Mouse (Mus musculus) left cerebral cortex, postnatal 4 days (tissue): ENCODE results near the gene Them7. TPM values are rescaled to one million over a fixed set of nuclear protein-coding genes. Genes with fewer than 3 reads are reported as not detected.

ENCODE experiments used
- DNase-seq: peaks from one replicate; pipeline ENCODE4 v3.0.0-alpha.2; 2022
- intact Hi-C: fragments of 180-260 bp; cut with DNase I; formaldehyde crosslinking; loops from one replicate; pipeline ENCODE4 v1.15.1; 2025
- total RNA-seq, 2 experiments: library from RNA; stranded (reverse); gene quantifications; 2 replicates each; pipeline ENCODE4 v1.2.3; 2021

Gene Them7
- total RNA-seq, 2 experiments from 2014 or later = not detected

GRCm38 (mm10) chr2:105399085-105399891, 175.2 kb downstream of the Them7 start, which contains the start of gene Rcn1:
TSS of gene Rcn1 (minus strand) at chr2:105399319.
- intact Hi-C loops = no loop called here
- DNase-seq = peak; percentile 84

GRCm38 (mm10) chr2:105400558-105400957, 176.4 kb downstream of the Them7 start:
- DNase-seq = no peak
- intact Hi-C loops = no loop called here

GRCm38 (mm10) chr2:105402180-105402579, 178.1 kb downstream of the Them7 start:
- DNase-seq = no peak
- intact Hi-C loops = no loop called here

- intact Hi-C loops = no loop called here
These were observed 184.4 kb downstream of the Them7 start for GRCm38 (mm10) chr2:105408511-105408910.

GRCm38 (mm10) chr2:105409253-105409652, 185.1 kb downstream of the Them7 start:
- intact Hi-C loops = no loop called here
- DNase-seq = no peak

More at GRCm38 (mm10) chr2:105408511-105408910, 184.4 kb downstream of the Them7 start:
- peak; percentile 77 for DNase-seq

DNA sequence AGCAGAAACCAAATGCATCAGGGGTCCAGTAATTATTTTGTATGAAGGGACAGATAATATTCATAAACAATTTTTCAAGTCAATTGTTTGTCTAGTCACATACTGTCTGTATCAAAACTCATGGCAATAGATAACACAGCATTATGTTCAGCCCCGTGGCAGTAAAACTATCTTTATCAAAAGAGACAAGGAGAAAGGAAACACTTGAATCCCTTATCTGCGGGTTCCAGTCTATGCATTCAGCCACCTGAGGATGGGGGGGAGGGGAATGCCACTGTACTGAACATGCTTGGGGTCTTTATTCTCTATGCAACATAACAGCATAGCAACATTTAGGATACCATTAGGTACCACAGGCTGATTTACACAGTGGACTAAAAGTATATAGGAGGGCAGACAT, 190.2 kb downstream of the Them7 start:
- DNase-seq = no peak
- intact Hi-C loops = no loop called here

DNA sequence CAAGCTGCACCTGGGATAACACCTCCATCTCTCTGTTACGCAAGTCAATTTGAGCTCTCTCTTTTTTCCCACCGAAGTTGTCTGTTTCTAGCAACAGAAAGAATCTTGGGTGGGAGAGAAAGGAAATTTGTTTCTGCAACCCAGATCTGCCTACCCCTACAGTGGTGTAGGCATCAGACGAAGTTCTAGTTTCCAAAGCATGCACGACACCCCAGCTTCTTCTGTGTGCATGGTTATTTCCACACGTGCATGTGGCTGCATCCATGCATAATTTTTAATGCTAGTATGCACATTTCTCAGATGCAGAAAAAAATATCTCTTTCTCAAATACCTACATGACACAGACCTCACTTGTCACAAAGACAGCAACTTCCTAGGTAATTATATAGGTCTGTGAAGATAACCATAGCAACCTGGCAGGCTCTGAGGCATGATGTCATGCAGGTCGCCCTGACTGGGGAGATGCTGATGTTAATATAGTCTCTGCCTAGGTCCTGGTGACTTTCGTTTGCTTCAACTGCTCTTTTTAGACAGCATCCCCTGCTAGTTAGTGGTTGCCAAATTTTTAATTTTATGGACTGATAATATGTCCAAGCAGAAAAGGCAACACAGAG, 192.0 kb downstream of the Them7 start:
- intact Hi-C loops = no loop called here
- no peak for DNase-seq

GRCm38 (mm10) chr2:105416660-105417348, 192.7 kb downstream of the Them7 start:
- DNase-seq = peak; percentile 75

GRCm38 (mm10) chr2:105417663-105418062, 193.5 kb downstream of the Them7 start:
- intact Hi-C loops = no loop called here
- DNase-seq = no peak

More at GRCm38 (mm10) chr2:105416660-105417348, 192.7 kb downstream of the Them7 start:
- intact Hi-C loops = no loop called here

GRCm38 (mm10) chr2:105418629-105419227, 194.6 kb downstream of the Them7 start:
- intact Hi-C loops = no loop called here
- DNase-seq = no peak

- intact Hi-C loops = loop anchor here (2.0 to 5.0 kb wide), 2 partner anchors 90 to 171 kb away; no protein-coding TSS in a partner anchor
- DNase-seq = no peak
These were observed 203.3 kb downstream of the Them7 start for GRCm38 (mm10) chr2:105427447-105427846.

DNA sequence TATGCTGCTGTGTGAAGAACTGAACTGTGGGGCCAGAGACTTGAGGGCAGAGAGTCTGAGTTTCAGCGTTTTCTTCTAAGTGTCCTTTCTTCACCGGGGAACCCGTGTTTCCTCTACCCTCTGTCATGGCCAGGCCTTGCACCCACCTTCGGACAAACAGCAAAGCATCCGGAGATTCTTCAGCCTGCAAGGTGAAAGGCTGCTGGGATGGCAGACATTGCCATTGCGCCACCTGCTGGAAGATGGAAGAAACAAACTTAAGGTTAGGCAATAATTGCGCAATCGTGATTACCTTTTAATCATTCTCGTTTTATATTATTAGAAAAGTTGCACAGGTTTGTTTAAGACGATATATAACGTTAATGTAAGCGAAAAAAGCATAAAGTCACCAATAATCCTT, 203.9 kb downstream of the Them7 start:
- peak; percentile 78 for DNase-seq
- intact Hi-C loops = loop anchor here (5.0 kb wide), 1 partner anchor 91 kb away; no protein-coding TSS in a partner anchor

DNA sequence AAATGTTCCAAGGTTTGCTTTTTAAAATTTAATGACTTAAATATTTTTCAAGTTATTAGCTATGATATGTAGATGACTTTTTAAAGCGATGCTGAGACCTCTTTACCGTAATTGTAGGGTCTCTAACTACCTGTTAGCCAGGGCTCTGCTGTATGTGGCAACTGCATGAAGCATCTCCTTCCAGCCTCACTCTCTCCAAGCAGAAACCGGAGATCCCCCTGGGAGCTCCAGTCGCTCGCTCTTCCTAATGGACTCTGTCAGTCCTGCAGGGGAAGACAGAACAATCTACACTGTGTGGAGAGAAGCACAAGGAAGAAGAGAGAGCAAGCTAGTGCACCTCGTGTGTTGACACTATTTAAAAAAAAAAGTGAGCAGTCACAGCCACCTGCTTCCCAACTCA, 204.3 kb downstream of the Them7 start:
- intact Hi-C loops = loop anchor here (5.0 kb wide), 1 partner anchor 91 kb away; no protein-coding TSS in a partner anchor
- DNase-seq = no peak

Other genes with a start within 250 kb of the Them7 start
- gene Eif3m, start 207.2 kb upstream of the Them7 start, total RNA-seq = 100 to 1,000 TPM; 108 to 124 TPM
- not detected for gene Gm11060, start 132.3 kb upstream of the Them7 start, total RNA-seq
- under 1 TPM in 1 of 2 experiments, not detected in 1; 0.26 TPM for gene Wt1, start 97.8 kb upstream of the Them7 start, total RNA-seq
- 10 to 100 TPM; 36.6 to 43.5 TPM for gene Rcn1, start 175.0 kb downstream of the Them7 start, total RNA-seq